Mouse (Mus musculus) thymus, adult 2 months (tissue): ENCODE measurements at regions not wholly inside any gene's neighbourhood (a gene's known extent, or its start where the extent isn't known, plus 50 kb on each side); places are given as distances from the start of the nearest gene placed in this dataset.

Experiments
- CTCF ChIP-seq: fragments of 200-500 bp; IDR thresholded peaks from 2 replicates; pipeline ENCODE4 v1.5.1; 2012; ENCODE audit warnings: mild to moderate bottlenecking, control low read depth, low read length, moderate library complexity, borderline replicate concordance; ENCODE audit not compliant: control insufficient read depth, poor library complexity, insufficient read depth; ENCODE audit errors: extremely low read depth
- POLR2A ChIP-seq: fragments of 200-500 bp; IDR thresholded peaks from 2 replicates; pipeline ENCODE4 v1.6.1; 2012; ENCODE audit warnings: mild to moderate bottlenecking, low read length, control low read depth, moderate library complexity; ENCODE audit not compliant: control insufficient read depth, poor library complexity, insufficient read depth; ENCODE audit errors: extremely low read depth

- no peak for TF ChIP-seq CTCF
- TF ChIP-seq POLR2A, result no peak
Observed at GRCm38 (mm10) chr8:112268544-112269213, 253.8 kb upstream of the Gm6793 start.
